Mouse (Mus musculus) liver, postnatal 0 days (tissue): ENCODE measurements at regions not wholly inside any gene's neighbourhood (a gene's known extent, or its start where the extent isn't known, plus 50 kb on each side); places are given as distances from the start of the nearest gene placed in this dataset.

ENCODE experiments used
- ATAC-seq: fragments of 200-750 bp; cut with Nextera tagmentation; 2 replicates; pipeline ENCODE4 v1.8.0; 2017; ENCODE audit warnings: mild to moderate bottlenecking, moderate library complexity
- DNase-seq: peaks from one replicate; pipeline ENCODE4 v3.0.0-alpha.2; 2016
- H3K27ac ChIP-seq: fragments of 300-500 bp; sonication (generic); 2 replicates; pipeline ENCODE4 v1.5.1; 2014; ENCODE audit warnings: antibody characterized with exemption, moderate library complexity, mild to moderate bottlenecking, low read depth
- H3K27me3 ChIP-seq: fragments of 300-500 bp; sonication (generic); 2 replicates; pipeline ENCODE4 v1.6.1; 2014; ENCODE audit warnings: low read length, control low read depth, mixed read lengths; ENCODE audit not compliant: insufficient read depth
- H3K36me3 ChIP-seq: fragments of 300-500 bp; sonication (generic); replicated peaks from 2 replicates; pipeline ENCODE4 v1.6.1; 2014; ENCODE audit warnings: mild to moderate bottlenecking, control low read depth, low read length, moderate library complexity, mixed read lengths; ENCODE audit not compliant: insufficient read depth
- H3K4me1 ChIP-seq: fragments of 300-500 bp; sonication (generic); 2 replicates; pipeline ENCODE4 v1.6.1; 2014; ENCODE audit warnings: antibody characterized with exemption, mild to moderate bottlenecking, control low read depth; ENCODE audit not compliant: insufficient read depth
- H3K4me2 ChIP-seq: fragments of 300-500 bp; sonication (generic); 2 replicates; pipeline ENCODE4 v1.6.1; 2014; ENCODE audit warnings: low read depth, mild to moderate bottlenecking, low read length, moderate library complexity, mixed read lengths
- H3K4me3 ChIP-seq: fragments of 300-500 bp; sonication (generic); 2 replicates; pipeline ENCODE4 v1.5.1; 2014; ENCODE audit warnings: low read depth, low read length
- H3K9ac ChIP-seq: fragments of 300-500 bp; sonication (generic); replicated peaks from 2 replicates; pipeline ENCODE4 v1.6.1; 2014; ENCODE audit warnings: mild to moderate bottlenecking, moderate library complexity
- H3K9me3 ChIP-seq: fragments of 300-500 bp; sonication (generic); 2 replicates; pipeline ENCODE4 v1.6.1; 2016; ENCODE audit warnings: mild to moderate bottlenecking, control low read depth, low read length, mixed read lengths
- CTCF ChIP-seq: sonication (generic); IDR thresholded peaks from 2 replicates; pipeline ENCODE4 v1.5.1; 2016; ENCODE audit warnings: antibody characterized with exemption, low read depth
- EP300 ChIP-seq: IDR thresholded peaks from 2 replicates; pipeline ENCODE4 v1.6.1; 2016; ENCODE audit warnings: antibody characterized with exemption, low read depth, mild to moderate bottlenecking
- WGBS: fragments of 180-500 bp; shearing (Covaris S2); extraction: QIAGEN DNeasy Blood & Tissue Kit; methylation state at CpG from one replicate; pipeline ENCODE4 v1.1.7; 2014; ENCODE audit not compliant: insufficient replicate concordance; 5-methylcytosine and 5-hydroxymethylcytosine counted together

DNA sequence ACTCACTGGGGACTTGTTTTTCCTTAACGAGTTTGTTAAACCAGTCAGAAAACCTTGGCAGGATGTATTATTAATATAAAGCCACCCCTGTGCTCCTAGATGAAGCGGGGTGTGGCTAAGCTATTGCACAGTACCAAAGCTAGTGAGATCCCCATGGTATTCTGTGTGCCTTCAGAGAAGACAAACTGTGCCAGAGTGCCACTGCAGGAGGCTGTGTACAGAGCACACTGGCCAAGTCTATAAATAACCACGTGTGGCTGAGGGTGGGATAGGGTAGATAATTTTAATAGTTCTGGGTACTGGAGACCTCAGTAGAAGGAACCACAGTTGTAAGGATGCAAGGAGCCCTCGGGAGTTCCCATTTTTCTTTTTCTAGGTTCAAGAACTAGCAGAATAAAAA lies 54.7 kb upstream of the Prpf4b start:
- ATAC-seq (no peak), DNase-seq (no peak)
- WGBS = 53% methylated on average over 4 of the region's 4 CpGs
- Histone ChIP-seq H3K4me2 (no peak overlapping the region), H3K9ac (no peak overlapping the region), H3K4me3 (no peak overlapping the region), H3K27ac (no peak overlapping the region), H3K4me1 (no peaks in the 10 kb centered on the region), H3K36me3 (no peaks in the 10 kb centered on the region), H3K9me3 (no peaks in the 10 kb centered on the region), H3K27me3 (no peaks in the 10 kb centered on the region)
- no peak for TF ChIP-seq CTCF
- TF ChIP-seq EP300 = no peak

- TF ChIP-seq EP300 (no peak), CTCF (no peak)
Observed at GRCm38 (mm10) chr13:34821946-34822345, 53.2 kb upstream of the Prpf4b start.

GRCm38 (mm10) chr13:34824157-34824556 lies 50.9 kb upstream of the Prpf4b start:
- Histone ChIP-seq H3K9ac (no peak overlapping the region), H3K4me3 (no peak overlapping the region), H3K27ac (no peak overlapping the region), H3K4me1 (no peaks in the 10 kb centered on the region), H3K27me3 (no peaks in the 10 kb centered on the region), H3K9me3 (no peaks in the 10 kb centered on the region), H3K36me3 (no peaks in the 10 kb centered on the region), H3K4me2 (no peak overlapping the region)
- TF ChIP-seq CTCF = no peak
- no peak; the same call in 1 of the 2 replicates for TF ChIP-seq EP300
- 60% methylated on average over 1 of the region's 1 CpGs for WGBS
- DNase-seq (no peak), ATAC-seq (no peak)

More at GRCm38 (mm10) chr13:34821946-34822345, 53.2 kb upstream of the Prpf4b start:
- Histone ChIP-seq H3K4me3 (no peak overlapping the region), H3K4me2 (no peak overlapping the region), H3K9me3 (no peaks in the 10 kb centered on the region), H3K27ac (no peak overlapping the region), H3K9ac (no peak overlapping the region), H3K4me1 (no peaks in the 10 kb centered on the region), H3K36me3 (no peaks in the 10 kb centered on the region), H3K27me3 (no peaks in the 10 kb centered on the region)
- DNase-seq = no peak
- no peak for ATAC-seq
- WGBS = 82% methylated on average over 3 of the region's 3 CpGs
